Mouse (Mus musculus) liver, embryonic 14.5 days (tissue): Measurements from ENCODE around the gene Mamdc2. TPM values are rescaled to one million over a fixed set of nuclear protein-coding genes. Genes with fewer than 3 reads are reported as not detected.
A peak's percentile ranks its signal among the peaks of the same experiment; 100 is the strongest.

Experiments
- ATAC-seq: fragments of 200-750 bp; cut with Nextera tagmentation; 2 replicates; pipeline ENCODE4 v1.8.0; 2017; ENCODE audit warnings: moderate number of reproducible peaks, mild to moderate bottlenecking, moderate library complexity; ENCODE audit not compliant: insufficient read depth
- DNase-seq, 3 experiments: peaks; one replicate each; pipeline ENCODE4 v3.0.0-alpha.2; 2012 to 2013; ENCODE audit warnings: low read depth in 3 of 3, low spot score in 3 of 3
- H3K27ac ChIP-seq: fragments of 300-500 bp; sonication (generic); 2 replicates; pipeline ENCODE4 v1.5.1; 2014; ENCODE audit warnings: moderate library complexity, mild to moderate bottlenecking, control low read depth, inconsistent platforms
- H3K27me3 ChIP-seq: fragments of 300-500 bp; sonication (generic); 2 replicates; pipeline ENCODE4 v1.6.1; 2014; ENCODE audit warnings: mild to moderate bottlenecking, low read length, moderate library complexity; ENCODE audit not compliant: control insufficient read depth, insufficient read depth
- H3K36me3 ChIP-seq: fragments of 300-500 bp; sonication (generic); replicated peaks from 2 replicates; pipeline ENCODE4 v1.6.1; 2014; ENCODE audit warnings: low read depth; ENCODE audit not compliant: control insufficient read depth, insufficient read depth
- H3K4me1 ChIP-seq, 2 experiments: fragments of 200-500 bp in 1 of 2; fragments of 300-500 bp in 1 of 2; sonication (generic) in 1 of 2; replicated peaks; 2 replicates each; pipeline ENCODE4 v1.6.1; 2012 to 2014; ENCODE audit warnings: antibody characterized with exemption in 1 of 2, inconsistent platforms in 1 of 2, low read length in 1 of 2; ENCODE audit not compliant: control insufficient read depth in 2 of 2, insufficient read depth in 2 of 2
- H3K4me2 ChIP-seq: fragments of 300-500 bp; sonication (generic); 2 replicates; pipeline ENCODE4 v1.6.1; 2014; ENCODE audit warnings: low read depth, mild to moderate bottlenecking, control low read depth, moderate library complexity
- H3K4me3 ChIP-seq, 2 experiments: fragments of 200-500 bp in 1 of 2; fragments of 300-500 bp in 1 of 2; sonication (generic) in 1 of 2; 2 replicates each; pipeline ENCODE4 v1.5.1; 2012 to 2014; ENCODE audit warnings: low read depth in 2 of 2, low read length in 2 of 2, mild to moderate bottlenecking in 2 of 2, control low read depth in 1 of 2, inconsistent platforms in 1 of 2, moderate library complexity in 1 of 2; ENCODE audit not compliant: insufficient read depth in 1 of 2
- H3K9ac ChIP-seq: fragments of 300-500 bp; sonication (generic); replicated peaks from 2 replicates; pipeline ENCODE4 v1.6.1; 2014; ENCODE audit warnings: mild to moderate bottlenecking, control low read depth, moderate library complexity
- H3K9me3 ChIP-seq: fragments of 300-500 bp; sonication (generic); 2 replicates; pipeline ENCODE4 v1.6.1; 2016; ENCODE audit warnings: low read length, mixed read lengths; ENCODE audit not compliant: control insufficient read depth
- CTCF ChIP-seq: IDR thresholded peaks from 2 replicates; pipeline ENCODE4 v1.5.1; 2016; ENCODE audit warnings: antibody characterized with exemption, low read depth, control low read depth
- EP300 ChIP-seq: IDR thresholded peaks from 2 replicates; pipeline ENCODE4 v1.6.1; 2016; ENCODE audit warnings: antibody characterized with exemption, low read depth
- WGBS: fragments of 180-500 bp; shearing (Covaris S2); extraction: QIAGEN DNeasy Blood & Tissue Kit; methylation state at CpG from one replicate; pipeline ENCODE4 v1.1.7; 2014; ENCODE audit not compliant: insufficient replicate concordance; 5-methylcytosine and 5-hydroxymethylcytosine counted together
- polyA plus RNA-seq, 2 experiments: library from polyadenylated mRNA; depleted of rRNA in 1 of 2; stranded (reverse) in 1 of 2; unstranded in 1 of 2; fragments of >200 nt; fragmentation: Nextera tagmentation in 1 of 2; extraction: Ambion mirVana in 1 of 2; gene quantifications; 2 replicates each; pipeline versions ENCODE4 v1.2.1 to v1.2.3; 2012 to 2014

Gene Mamdc2
- polyA plus RNA-seq, 2 experiments: 0.17 to 0.24 TPM

DNA sequence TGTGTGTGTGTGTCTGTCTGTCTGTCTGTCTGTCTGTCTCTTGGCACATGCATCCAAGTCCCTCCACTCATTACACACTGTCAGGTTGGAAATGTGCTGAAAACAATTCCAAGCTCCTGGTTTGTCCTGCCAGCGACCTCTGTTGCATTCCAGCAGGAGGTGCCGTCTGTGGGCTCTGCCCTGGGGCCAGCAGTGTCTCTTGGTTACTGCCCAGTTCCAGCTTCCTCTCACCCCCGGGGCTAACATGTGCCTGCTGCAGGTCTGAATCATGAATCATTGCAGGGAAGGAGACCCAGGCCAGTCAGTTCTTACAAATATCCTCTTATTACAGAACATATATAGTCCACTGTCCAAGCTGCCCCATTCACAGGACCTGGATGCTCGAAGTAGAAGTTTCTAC is 9.2 kb upstream of the Mamdc2 start:
- ATAC-seq: no peak
- no peak for DNase-seq
- H3K9me3 ChIP-seq: no peaks in the 10 kb centered on the region
- no peaks in the 10 kb centered on the region for H3K27me3 ChIP-seq
- WGBS: 16% methylated on average over 4 of the region's 4 CpGs
- no peak overlapping the region for H3K4me2 ChIP-seq
- TF ChIP-seq CTCF (no peak), EP300 (no peak)
- no peaks in the 10 kb centered on the region for H3K4me1 ChIP-seq
- no peaks in the 10 kb centered on the region for H3K36me3 ChIP-seq
- H3K4me3 ChIP-seq: no peak overlapping the region
- H3K27ac ChIP-seq: no peak overlapping the region
- no peak overlapping the region for H3K9ac ChIP-seq

DNA sequence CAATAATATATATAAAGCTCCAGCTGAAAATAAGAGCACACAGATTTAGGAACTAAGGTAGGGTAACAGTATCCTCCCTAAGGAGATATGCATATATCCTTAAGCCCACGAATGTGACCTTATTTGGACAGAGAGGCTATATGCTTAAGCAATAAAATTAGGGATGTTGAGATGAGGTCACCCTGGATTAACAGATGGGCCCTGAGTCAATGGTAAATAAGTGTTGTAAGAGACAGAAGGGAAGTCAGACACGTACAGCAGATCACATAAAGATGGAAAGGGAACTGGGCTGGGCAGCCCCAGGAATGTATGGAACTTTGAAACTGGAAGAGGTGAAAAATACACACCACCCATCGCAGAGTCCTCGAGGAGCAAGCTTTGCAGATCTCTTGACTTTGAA is 3.1 kb upstream of the Mamdc2 start:
- WGBS: 46% methylated on average over 4 of the region's 4 CpGs
- Histone ChIP-seq H3K4me2 (no peak overlapping the region), H3K36me3 (no peaks in the 10 kb centered on the region), H3K4me1 (peaks cover 0 to 2% of the 10 kb centered on the region in 2 experiments; a peak in 1 of 4 replicates), H3K4me3 (no peak overlapping the region), H3K9me3 (no peaks in the 10 kb centered on the region), H3K27ac (no peak overlapping the region), H3K27me3 (no peaks in the 10 kb centered on the region; the same call in 1 of the 2 replicates), H3K9ac (no peak overlapping the region)
- DNase-seq (no peak), ATAC-seq (no peak)
- TF ChIP-seq EP300 (no peak), CTCF (no peak)

- WGBS: 2% methylated on average over 22 of the region's 23 CpGs
- no peak overlapping the region for H3K9ac ChIP-seq
- ATAC-seq (no peak), DNase-seq (no peak)
- no peak overlapping the region for H3K27ac ChIP-seq
- peak overlapping the region; percentile 12 to 23; a peak in 3 of 4 replicates for H3K4me3 ChIP-seq
- H3K36me3 ChIP-seq: no peaks in the 10 kb centered on the region
- H3K9me3 ChIP-seq: no peaks in the 10 kb centered on the region
- H3K27me3 ChIP-seq: no peaks in the 10 kb centered on the region; the same call in 1 of the 2 replicates
- TF ChIP-seq CTCF: no peak
- H3K4me1 ChIP-seq: peaks cover 0 to 5% of the 10 kb centered on the region in 2 experiments; a peak in 2 of 4 replicates
- H3K4me2 ChIP-seq: peak overlapping the region; percentile 58
Observed at GRCm38 (mm10) chr19:23447221-23447987, 838 bp downstream of the Mamdc2 start.

DNA sequence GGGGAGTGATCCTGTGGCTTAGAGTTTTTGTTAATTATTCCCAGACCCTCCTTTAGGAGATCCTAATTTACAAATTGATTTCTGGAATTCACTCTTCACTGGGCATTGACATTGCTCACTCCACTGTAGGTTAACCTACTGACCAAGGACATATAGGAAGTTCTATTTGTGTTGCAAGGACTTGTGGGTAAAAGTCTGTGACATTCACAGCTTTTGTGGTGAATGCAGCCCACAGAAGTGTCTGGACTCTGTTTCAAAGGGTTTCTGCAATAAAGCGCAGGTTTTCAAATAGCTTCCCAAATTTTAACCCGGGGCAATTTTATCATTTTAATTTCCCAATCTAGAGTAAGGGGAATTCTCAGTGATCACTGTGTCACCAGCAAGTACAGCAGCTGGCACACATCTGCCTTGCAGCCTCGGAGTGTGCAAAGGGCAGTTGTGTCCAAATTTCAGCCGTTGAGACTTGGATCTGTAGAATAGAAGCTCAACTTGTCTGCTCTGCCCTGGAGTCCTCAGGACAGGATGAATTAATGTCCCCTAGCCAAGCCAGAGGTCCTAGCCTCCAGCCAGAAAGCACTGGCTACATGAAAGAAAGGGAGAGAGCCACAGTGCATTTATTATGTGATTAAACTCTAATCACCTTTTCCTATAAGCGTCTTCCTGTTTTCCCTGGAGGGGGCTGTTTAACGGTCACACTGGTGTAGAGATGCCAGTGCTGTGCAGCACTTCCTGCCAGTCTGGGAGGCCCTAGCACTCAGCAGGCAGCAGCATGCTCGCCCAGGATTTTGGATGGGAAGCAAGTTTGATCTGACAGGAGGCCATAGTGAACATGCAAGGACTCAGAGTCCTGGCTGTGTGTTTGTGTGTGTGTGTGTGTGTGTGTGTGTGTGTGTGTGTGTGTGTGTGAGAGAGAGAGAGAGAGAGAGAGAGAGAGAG is 3.1 kb downstream of the Mamdc2 start:
- peaks cover 0 to 5% of the 10 kb centered on the region in 2 experiments; a peak in 2 of 4 replicates for H3K4me1 ChIP-seq
- no peak overlapping the region for H3K4me2 ChIP-seq
- H3K4me3 ChIP-seq: no peak overlapping the region
- H3K9me3 ChIP-seq: no peaks in the 10 kb centered on the region
- no peak for TF ChIP-seq EP300
- TF ChIP-seq CTCF: no peak
- no peak overlapping the region for H3K27ac ChIP-seq
- DNase-seq (no peak), ATAC-seq (no peak)
- H3K36me3 ChIP-seq: no peaks in the 10 kb centered on the region
- no peaks in the 10 kb centered on the region; the same call in 1 of the 2 replicates for H3K27me3 ChIP-seq
- 24% methylated on average over 7 of the region's 7 CpGs for WGBS
- H3K9ac ChIP-seq: no peak overlapping the region

- no peak overlapping the region for H3K27ac ChIP-seq
- no peaks in the 10 kb centered on the region for H3K36me3 ChIP-seq
- H3K4me2 ChIP-seq: no peak overlapping the region
- no peaks in the 10 kb centered on the region for H3K4me1 ChIP-seq
- 67% methylated on average over 4 of the region's 4 CpGs for WGBS
- no peaks in the 10 kb centered on the region for H3K27me3 ChIP-seq
- DNase-seq: no peak
- no peak overlapping the region for H3K9ac ChIP-seq
- no peak for ATAC-seq
- H3K9me3 ChIP-seq: no peaks in the 10 kb centered on the region
- no peak overlapping the region for H3K4me3 ChIP-seq
- no peak for TF ChIP-seq EP300
- TF ChIP-seq CTCF: no peak
Observed at GRCm38 (mm10) chr19:23435731-23436130, 12.5 kb downstream of the Mamdc2 start.
